Mouse (Mus musculus) heart, embryonic 14.5 days (tissue): ENCODE data around the gene 4931428F04Rik. TPM values are rescaled to one million over a fixed set of nuclear protein-coding genes. Genes with fewer than 3 reads are reported as not detected.

Experiments used
- microRNA counts: library from miRNA; unstranded; fragments of <30 nt; microRNA quantifications from one replicate; lab custom pipeline; 2016
- microRNA-seq: library from miRNA; unstranded; fragments of <30 nt; microRNA quantifications from one replicate; pipeline ENCODE4, GENCODE M21; 2016
- polyA plus RNA-seq: library from polyadenylated mRNA; unstranded; fragments of >200 nt; fragmentation: Nextera tagmentation; extraction: Ambion mirVana; gene quantifications from 2 replicates; pipeline ENCODE4 v1.2.1, GENCODE M21; 2014

4931428F04Rik gene
- polyA plus RNA-seq, 1 experiment from 2014 or later, result 4.0 TPM

MicroRNAs encoded within 50 kb of the gene (microRNA counts, 519-probe panel; counts per million panel counts)
- 3,516 counts per million, percentile 73 among the panel's probes with 10 or more counts for microRNA mmu-miR-328 (lab: Ali Mortazavi, UCI)

Small RNA genes lying within 50 kb of the gene (microRNA-seq; reads per million reads assigned to microRNA genes)
- gene Gm27320, result not detected
- 418 reads per million, percentile 70 among the genes with 10 or more reads in this experiment for gene Mir328

Other genes starting within 250 kb of the 4931428F04Rik start
- not detected in 2 replicates for gene Ces3a, start 241.3 kb downstream of the 4931428F04Rik start, polyA plus RNA-seq
- 0.12 TPM in 2 replicates for gene Ces3b, start 206.1 kb downstream of the 4931428F04Rik start, polyA plus RNA-seq
- not detected in 2 replicates for gene Ces4a, start 158.1 kb downstream of the 4931428F04Rik start, polyA plus RNA-seq
- 52.3 and 52.9 TPM in 2 replicates for gene Cbfb, start 119.2 kb downstream of the 4931428F04Rik start, polyA plus RNA-seq
- 21.2 and 21.8 TPM in 2 replicates for gene D230025D16Rik, start 64.7 kb downstream of the 4931428F04Rik start, polyA plus RNA-seq
- gene B3gnt9, start 34.7 kb downstream of the 4931428F04Rik start, polyA plus RNA-seq, result 11.5 and 15.0 TPM in 2 replicates
- 15.2 and 18.0 TPM in 2 replicates for gene Tradd, start 25.3 kb downstream of the 4931428F04Rik start, polyA plus RNA-seq
- 2.9 and 4.0 TPM in 2 replicates for gene Fbxl8, start 25.2 kb downstream of the 4931428F04Rik start, polyA plus RNA-seq
- gene Hsf4, start 20.1 kb downstream of the 4931428F04Rik start, polyA plus RNA-seq, result 0.27 TPM in 1 of 2 replicates, not detected in the other
- gene Nol3, start 13.7 kb downstream of the 4931428F04Rik start, polyA plus RNA-seq, result 2.9 and 3.4 TPM in 2 replicates
- gene Exoc3l, start 6.2 kb upstream of the 4931428F04Rik start, polyA plus RNA-seq, result 13.7 and 14.7 TPM in 2 replicates
- 50.3 and 51.3 TPM in 2 replicates for gene E2f4, start 7.8 kb upstream of the 4931428F04Rik start, polyA plus RNA-seq
- 3.4 TPM in 2 replicates for gene Elmo3, start 15.7 kb upstream of the 4931428F04Rik start, polyA plus RNA-seq
- gene Lrrc29, start 36.4 kb upstream of the 4931428F04Rik start, polyA plus RNA-seq, result 1.2 and 1.4 TPM in 2 replicates
- gene Tmem208, start 36.5 kb upstream of the 4931428F04Rik start, polyA plus RNA-seq, result 81.1 and 88.6 TPM in 2 replicates
- 2.2 and 2.3 TPM in 2 replicates for gene Fhod1, start 58.1 kb upstream of the 4931428F04Rik start, polyA plus RNA-seq
- gene Slc9a5, start 59.0 kb upstream of the 4931428F04Rik start, polyA plus RNA-seq, result 0.90 and 1.3 TPM in 2 replicates
- 0.11 and 0.23 TPM in 2 replicates for gene Plekhg4, start 83.4 kb upstream of the 4931428F04Rik start, polyA plus RNA-seq
- gene Kctd19, start 123.6 kb upstream of the 4931428F04Rik start, polyA plus RNA-seq, result not detected in 2 replicates
- 0.12 and 0.38 TPM in 2 replicates for gene Lrrc36, start 123.7 kb upstream of the 4931428F04Rik start, polyA plus RNA-seq
- 11.6 and 15.3 TPM in 2 replicates for gene Tppp3, start 181.7 kb upstream of the 4931428F04Rik start, polyA plus RNA-seq
- gene Zdhhc1, start 207.0 kb upstream of the 4931428F04Rik start, polyA plus RNA-seq, result 21.8 and 24.5 TPM in 2 replicates
- 0.46 and 0.59 TPM in 2 replicates for gene Hsd11b2, start 228.9 kb upstream of the 4931428F04Rik start, polyA plus RNA-seq